Mouse (Mus musculus): ENCODE measurements around the gene Mmp24.

The Mmp24 gene

GRCm38 (mm10) chr2:155860102-155860501, 85.0 kb downstream of the Mmp24 start:
- DNase-seq (ENCODE audit: low spot score): no peak

GRCm38 (mm10) chr2:155861581-155861980, 86.4 kb downstream of the Mmp24 start:
- no peak for DNase-seq (ENCODE audit: low spot score)

- DNase-seq (ENCODE audit: low spot score): no peak
Observed at GRCm38 (mm10) chr2:155862573-155863300, 87.6 kb downstream of the Mmp24 start.

GRCm38 (mm10) chr2:155863301-155863867, 88.2 kb downstream of the Mmp24 start:
- no peak for DNase-seq (ENCODE audit: low spot score)

Measured in embryo, embryonic 10 days (tissue).